Mouse (Mus musculus) intestine, embryonic 15.5 days (tissue): Measurements from ENCODE around the gene Mfng. TPM values are rescaled to one million over a fixed set of nuclear protein-coding genes. Genes with fewer than 3 reads are reported as not detected.

ENCODE experiments used
- ATAC-seq: fragments of 200-750 bp; cut with Nextera tagmentation; 2 replicates; pipeline ENCODE4 v1.8.0; 2017; ENCODE audit warnings: moderate TSS enrichment, moderate library complexity
- H3K27ac ChIP-seq: fragments of 300-500 bp; sonication (generic); 2 replicates; pipeline ENCODE4 v1.5.1; 2015; ENCODE audit warnings: mild to moderate bottlenecking, inconsistent platforms
- H3K27me3 ChIP-seq: fragments of 300-500 bp; sonication (generic); replicated peaks from 2 replicates; pipeline ENCODE4 v1.6.1; 2015; ENCODE audit warnings: inconsistent platforms
- H3K36me3 ChIP-seq: fragments of 300-500 bp; sonication (generic); 2 replicates; pipeline ENCODE4 v1.6.1; 2015; ENCODE audit warnings: inconsistent platforms
- H3K4me1 ChIP-seq: fragments of 300-500 bp; sonication (generic); replicated peaks from 2 replicates; pipeline ENCODE4 v1.6.1; 2015; ENCODE audit warnings: inconsistent platforms
- H3K4me2 ChIP-seq: fragments of 300-500 bp; sonication (generic); replicated peaks from 2 replicates; pipeline ENCODE4 v1.6.1; 2015; ENCODE audit warnings: mild to moderate bottlenecking, inconsistent platforms
- H3K4me3 ChIP-seq: fragments of 300-500 bp; sonication (generic); replicated peaks from 2 replicates; pipeline ENCODE4 v1.5.1; 2015; ENCODE audit warnings: inconsistent platforms
- H3K9ac ChIP-seq: fragments of 300-500 bp; sonication (generic); 2 replicates; pipeline ENCODE4 v1.6.1; 2015; ENCODE audit warnings: inconsistent platforms
- H3K9me3 ChIP-seq: fragments of 300-500 bp; sonication (generic); 2 replicates; pipeline ENCODE4 v1.6.1; 2016; ENCODE audit warnings: inconsistent platforms
- WGBS: fragments of 180-500 bp; shearing (Covaris S2); methylation state at CpG from one replicate; pipeline ENCODE4 v1.1.7; 2015; 5-methylcytosine and 5-hydroxymethylcytosine counted together
- polyA plus RNA-seq: library from polyadenylated mRNA; unstranded; fragments of >200 nt; fragmentation: Nextera tagmentation; extraction: Ambion mirVana; gene quantifications from 2 replicates; pipeline ENCODE4 v1.2.1, GENCODE M21; 2015

Gene Mfng
- polyA plus RNA-seq, 1 experiment from 2014 or later, result 20.4 TPM

DNA sequence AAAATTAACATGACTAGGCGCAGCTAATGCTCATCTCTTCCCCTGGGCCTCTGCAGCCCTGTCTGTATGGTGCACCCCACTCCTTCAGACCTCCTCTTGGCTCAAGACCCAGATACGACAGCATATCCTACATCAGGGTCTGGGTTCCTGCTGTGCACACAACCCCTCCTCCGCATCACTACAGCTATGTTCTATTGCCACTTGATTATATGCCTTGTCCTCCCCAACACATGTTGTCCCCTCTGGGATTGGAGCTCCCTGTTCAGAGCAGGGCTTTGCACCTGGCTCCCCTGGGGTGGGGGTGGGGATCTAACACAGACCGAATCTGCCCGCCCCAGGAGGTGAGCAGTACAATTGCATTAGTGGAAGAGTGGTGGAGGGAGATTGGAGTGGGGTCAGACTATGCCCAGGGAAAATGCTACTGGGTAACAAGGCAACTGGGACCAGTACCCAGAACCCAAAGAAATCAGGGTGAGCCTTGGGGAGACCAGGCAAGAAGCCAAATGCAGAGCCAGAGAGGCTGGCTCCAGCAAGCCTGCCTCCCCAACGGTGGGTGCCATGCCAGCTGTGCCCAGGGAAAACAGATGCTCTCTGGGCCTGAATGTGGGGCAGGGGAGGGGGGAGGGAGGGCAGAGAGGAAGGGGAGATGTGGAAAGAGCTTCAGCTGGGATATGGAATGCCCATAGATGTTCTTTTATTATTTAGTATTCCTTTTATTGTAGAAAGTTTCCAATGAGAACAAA, 22.5 kb downstream of the Mfng start:
- H3K4me2 ChIP-seq, result no peak overlapping the region
- no peaks in the 10 kb centered on the region for H3K4me1 ChIP-seq
- ATAC-seq, result no peak
- H3K9ac ChIP-seq, result no peak overlapping the region
- no peaks in the 10 kb centered on the region for H3K27me3 ChIP-seq
- H3K4me3 ChIP-seq, result no peak overlapping the region
- no peaks in the 10 kb centered on the region for H3K36me3 ChIP-seq
- no peaks in the 10 kb centered on the region for H3K9me3 ChIP-seq
- 61% methylated on average over 6 of the region's 6 CpGs for WGBS
- no peak overlapping the region for H3K27ac ChIP-seq

DNA sequence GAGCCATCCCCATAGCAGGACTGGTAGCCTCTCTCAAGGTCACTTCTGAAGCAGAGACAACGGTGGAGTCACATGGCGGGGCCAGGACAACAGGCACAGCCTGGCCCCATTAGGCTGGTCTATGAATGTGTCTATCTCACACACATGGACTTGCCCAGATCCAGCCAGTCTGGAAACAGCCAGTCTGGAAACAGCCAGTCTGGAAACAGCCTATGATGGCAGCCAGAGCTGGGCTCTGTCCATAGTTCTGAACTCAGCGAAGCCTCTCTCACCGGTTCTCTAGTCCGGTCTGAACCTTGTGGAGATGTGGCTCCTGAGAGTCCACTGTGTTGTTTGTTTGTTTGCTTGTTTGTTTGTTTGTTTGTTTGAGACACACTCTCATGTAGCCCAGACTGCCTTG, 23.4 kb downstream of the Mfng start:
- Histone ChIP-seq H3K4me2 (no peak overlapping the region), H3K9me3 (no peaks in the 10 kb centered on the region), H3K4me1 (no peaks in the 10 kb centered on the region), H3K27ac (no peak overlapping the region), H3K9ac (no peak overlapping the region), H3K27me3 (0 out of 2 replicates have a peak, but pooled peaks cover 3% of the 10 kb centered on the region), H3K4me3 (no peak overlapping the region), H3K36me3 (no peaks in the 10 kb centered on the region)
- no peak for ATAC-seq
- 39% methylated on average over 5 of the region's 5 CpGs for WGBS

DNA sequence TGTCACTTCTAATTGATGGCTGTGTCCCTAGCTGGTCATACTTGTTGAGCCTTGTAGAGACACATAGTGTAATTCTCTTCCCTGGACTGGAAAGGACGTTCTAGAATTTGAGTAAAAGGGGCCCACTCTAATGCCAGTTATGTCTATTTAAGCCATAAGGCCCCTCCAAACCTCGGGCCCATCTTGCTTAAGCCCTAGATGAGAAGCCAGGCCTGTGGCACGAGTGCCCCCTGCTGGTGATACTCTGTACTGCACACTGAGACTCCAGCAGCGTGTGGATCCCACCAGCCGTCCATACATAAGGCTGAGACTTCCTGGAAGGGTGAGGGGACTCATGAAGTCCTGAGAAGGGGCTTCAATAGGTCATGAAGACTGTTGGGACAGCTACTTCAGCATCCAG, 29.1 kb downstream of the Mfng start:
- ATAC-seq, result no peak
- 0 out of 2 replicates have a peak, but pooled peaks cover 3% of the 10 kb centered on the region for H3K27me3 ChIP-seq
- H3K4me3 ChIP-seq, result no peak overlapping the region
- H3K4me2 ChIP-seq, result no peak overlapping the region
- H3K27ac ChIP-seq, result no peak overlapping the region
- no peaks in the 10 kb centered on the region for H3K4me1 ChIP-seq
- H3K36me3 ChIP-seq, result no peaks in the 10 kb centered on the region
- H3K9me3 ChIP-seq, result no peaks in the 10 kb centered on the region
- 7% methylated on average over 5 of the region's 5 CpGs for WGBS
- H3K9ac ChIP-seq, result no peak overlapping the region

DNA sequence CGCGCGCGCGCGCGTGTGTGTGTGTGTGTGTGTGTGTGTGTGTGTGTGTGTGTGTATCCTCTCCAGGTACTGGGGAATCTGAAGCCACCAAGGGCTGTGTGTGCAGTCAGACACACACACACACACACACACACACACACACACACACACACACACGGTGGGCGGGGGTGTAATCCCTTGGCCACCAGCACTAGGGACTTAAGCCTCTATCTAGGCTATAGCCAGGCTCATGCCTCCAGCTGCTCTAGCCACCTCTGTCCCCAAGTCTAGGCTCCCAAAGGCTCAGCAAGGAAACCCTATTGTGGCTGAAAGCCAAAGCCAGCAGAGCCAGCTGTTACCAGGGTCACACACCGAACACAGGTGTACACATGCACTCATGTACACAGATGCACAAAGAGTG, 30.4 kb downstream of the Mfng start:
- ATAC-seq, result no peak
- no peak overlapping the region for H3K27ac ChIP-seq
- no peak overlapping the region for H3K4me3 ChIP-seq
- H3K36me3 ChIP-seq, result no peaks in the 10 kb centered on the region
- H3K27me3 ChIP-seq, result 0 out of 2 replicates have a peak, but pooled peaks cover 3% of the 10 kb centered on the region
- H3K9ac ChIP-seq, result no peak overlapping the region
- 86% methylated on average over 4 of the region's 10 CpGs for WGBS
- H3K4me1 ChIP-seq, result no peaks in the 10 kb centered on the region
- no peak overlapping the region for H3K4me2 ChIP-seq
- H3K9me3 ChIP-seq, result no peaks in the 10 kb centered on the region

DNA sequence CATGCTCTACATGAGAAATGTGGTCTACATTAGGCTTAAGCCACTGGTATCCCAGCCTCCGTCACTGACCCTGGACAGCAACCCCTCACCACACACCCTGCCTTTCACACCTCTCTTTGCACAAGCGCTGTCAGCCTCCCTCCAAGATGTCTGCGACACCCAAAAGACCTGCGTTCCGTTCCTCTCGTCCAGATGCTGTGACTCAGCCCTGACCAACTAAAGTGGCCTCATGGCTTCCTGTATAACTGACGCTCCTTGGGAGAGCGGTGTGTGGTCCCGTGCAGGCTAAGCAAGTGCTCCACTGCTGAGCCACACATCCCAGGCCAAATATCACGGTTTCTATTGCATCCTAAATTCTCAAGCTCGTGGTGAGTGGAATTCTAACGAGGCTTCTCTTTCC, 32.6 kb downstream of the Mfng start:
- H3K9me3 ChIP-seq, result no peaks in the 10 kb centered on the region
- 53% methylated on average over 12 of the region's 12 CpGs for whole genome bisulfite sequencing
- H3K27ac ChIP-seq, result no peak overlapping the region
- H3K9ac ChIP-seq, result no peak overlapping the region
- ATAC-seq, result no peak
- H3K4me1 ChIP-seq, result peaks cover 9% of the 10 kb centered on the region; the same call in 1 of the 2 replicates
- no peak overlapping the region for H3K4me2 ChIP-seq
- peaks cover 7% of the 10 kb centered on the region; the same call in 1 of the 2 replicates for H3K27me3 ChIP-seq
- H3K4me3 ChIP-seq, result no peak overlapping the region
- H3K36me3 ChIP-seq, result no peaks in the 10 kb centered on the region

DNA sequence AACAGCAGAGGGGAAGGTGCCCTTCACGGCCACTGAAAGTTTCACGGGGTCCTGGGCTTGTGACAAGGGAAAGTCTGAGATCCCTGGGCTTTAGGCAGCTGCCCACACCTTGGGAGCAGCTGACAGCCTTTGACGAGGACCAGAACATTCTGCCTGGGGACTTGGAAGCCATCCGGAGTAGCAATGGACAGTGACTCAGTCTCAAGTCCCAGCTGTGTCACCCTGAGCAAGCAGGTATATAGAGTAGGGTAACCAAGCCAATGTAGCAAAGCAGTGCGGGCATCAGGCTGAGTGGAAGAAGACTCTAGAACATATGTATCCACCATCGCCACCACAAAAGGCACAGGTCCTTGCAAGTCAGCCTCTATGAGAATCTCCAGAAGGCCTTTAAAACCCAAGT, 36.1 kb downstream of the Mfng start:
- Histone ChIP-seq H3K27me3 (peaks cover 4% of the 10 kb centered on the region; the same call in 1 of the 2 replicates), H3K4me3 (no peak overlapping the region), H3K27ac (no peak overlapping the region), H3K9ac (no peak overlapping the region), H3K9me3 (no peaks in the 10 kb centered on the region), H3K4me1 (peaks cover 13% of the 10 kb centered on the region; the same call in 1 of the 2 replicates), H3K4me2 (no peak overlapping the region), H3K36me3 (no peaks in the 10 kb centered on the region)
- WGBS, result 44% methylated on average over 6 of the region's 6 CpGs
- ATAC-seq, result no peak

DNA sequence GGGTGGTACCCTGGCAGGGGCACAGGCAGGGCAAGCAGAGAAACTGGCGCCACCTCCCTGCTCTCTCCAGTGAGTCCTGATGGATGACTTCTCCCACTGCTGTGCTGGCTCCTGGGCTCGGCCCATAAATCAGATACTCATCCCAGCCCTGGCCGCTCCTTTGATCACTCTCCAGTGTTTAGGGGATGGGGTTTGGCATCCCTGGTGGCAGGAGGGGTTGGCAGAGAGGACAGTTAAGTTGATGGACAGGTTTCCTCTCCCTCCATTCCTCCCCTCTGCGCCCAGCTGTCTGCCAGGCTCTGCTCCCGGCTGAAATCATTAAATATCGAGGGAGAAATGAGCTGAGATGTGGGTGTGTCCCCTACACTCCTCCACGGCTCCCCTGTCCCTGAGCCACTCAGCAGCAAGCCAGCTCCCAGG, 36.6 kb downstream of the Mfng start:
- H3K9me3 ChIP-seq, result no peaks in the 10 kb centered on the region
- peaks cover 13% of the 10 kb centered on the region; the same call in 1 of the 2 replicates for H3K4me1 ChIP-seq
- no peak overlapping the region for H3K27ac ChIP-seq
- no peak overlapping the region for H3K9ac ChIP-seq
- peaks cover 4% of the 10 kb centered on the region; the same call in 1 of the 2 replicates for H3K27me3 ChIP-seq
- no peaks in the 10 kb centered on the region for H3K36me3 ChIP-seq
- no peak overlapping the region for H3K4me3 ChIP-seq
- WGBS, result 20% methylated on average over 7 of the region's 7 CpGs
- peak; percentile 55; the same call in 1 of the 2 replicates for ATAC-seq
- H3K4me2 ChIP-seq, result no peak overlapping the region

DNA sequence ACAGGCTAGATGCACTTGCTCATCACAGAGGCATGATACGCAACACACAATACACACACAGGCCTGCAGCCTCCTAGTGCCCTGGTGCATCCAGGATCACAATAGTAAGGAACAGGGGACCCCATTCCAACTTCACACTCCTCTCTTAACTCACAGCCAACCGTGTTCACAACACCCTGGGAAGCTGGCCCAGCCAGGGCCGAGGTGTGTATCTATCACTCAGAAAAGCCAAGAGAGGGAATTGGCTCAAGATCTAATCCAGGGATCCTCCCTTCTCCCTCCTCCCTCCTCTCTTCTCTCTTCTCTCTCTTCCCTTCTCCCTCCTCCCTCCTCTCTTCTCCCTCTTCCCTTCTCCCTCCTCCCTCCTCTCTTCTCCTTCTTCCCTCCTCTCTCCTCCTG, 37.1 kb downstream of the Mfng start:
- ATAC-seq, result peak; percentile 15; the same call in 1 of the 2 replicates

DNA sequence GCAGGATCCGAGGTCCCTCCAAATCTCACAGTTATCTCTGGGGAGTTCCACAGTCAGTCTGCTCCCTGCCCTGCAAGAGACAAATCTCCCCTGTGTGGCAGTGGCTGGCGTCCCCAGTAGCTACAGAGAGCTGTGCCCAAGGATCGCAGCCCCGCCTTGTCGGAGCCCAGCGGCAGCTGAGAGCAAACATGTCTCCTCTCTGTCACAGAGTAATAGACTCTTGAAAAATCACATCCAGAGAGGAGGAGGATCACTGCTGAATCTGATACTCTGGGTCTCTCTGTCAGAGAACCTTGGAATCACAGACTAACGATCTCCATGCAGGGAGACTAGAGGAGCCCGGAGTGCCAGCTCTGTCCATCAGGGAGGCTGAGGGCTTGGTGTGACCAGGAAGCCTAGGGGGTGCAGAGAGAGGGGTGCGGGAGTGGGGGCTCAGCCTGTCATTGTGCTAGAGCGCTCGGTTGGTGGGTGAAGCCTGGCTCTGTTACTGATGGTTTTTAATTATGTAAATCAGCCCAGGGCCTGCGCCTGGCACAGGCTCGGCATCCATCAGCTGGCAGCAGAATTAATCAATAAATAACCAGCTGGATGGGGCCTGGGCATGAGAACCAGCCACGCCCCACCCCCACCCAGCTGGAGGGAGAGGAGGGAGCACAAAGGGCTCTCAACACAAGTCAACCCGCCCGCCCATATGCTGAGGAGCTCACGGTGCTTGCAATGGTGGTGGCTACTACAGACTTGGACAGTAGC, 37.7 kb downstream of the Mfng start:
- Histone ChIP-seq H3K36me3 (no peaks in the 10 kb centered on the region), H3K4me1 (peaks cover 13% of the 10 kb centered on the region; the same call in 1 of the 2 replicates), H3K9me3 (no peaks in the 10 kb centered on the region), H3K4me2 (no peak overlapping the region), H3K27me3 (peaks cover 4% of the 10 kb centered on the region; the same call in 1 of the 2 replicates), H3K9ac (no peak overlapping the region), H3K27ac (0 out of 2 replicates have a peak overlapping the region, but pooled peaks have one; percentile 9), H3K4me3 (no peak overlapping the region)
- peak; percentile 49 for ATAC-seq
- 23% methylated on average over 17 of the region's 17 CpGs for WGBS

More for the DNA sequence above, 37.1 kb downstream of the Mfng start:
- H3K27ac ChIP-seq, result 0 out of 2 replicates have a peak overlapping the region, but pooled peaks have one; percentile 9
- H3K4me2 ChIP-seq, result no peak overlapping the region
- no peaks in the 10 kb centered on the region for H3K36me3 ChIP-seq
- peaks cover 13% of the 10 kb centered on the region; the same call in 1 of the 2 replicates for H3K4me1 ChIP-seq
- H3K4me3 ChIP-seq, result no peak overlapping the region
- H3K9ac ChIP-seq, result no peak overlapping the region
- WGBS, result 59% methylated on average over 3 of the region's 3 CpGs
- H3K9me3 ChIP-seq, result no peaks in the 10 kb centered on the region
- peaks cover 4% of the 10 kb centered on the region; the same call in 1 of the 2 replicates for H3K27me3 ChIP-seq

DNA sequence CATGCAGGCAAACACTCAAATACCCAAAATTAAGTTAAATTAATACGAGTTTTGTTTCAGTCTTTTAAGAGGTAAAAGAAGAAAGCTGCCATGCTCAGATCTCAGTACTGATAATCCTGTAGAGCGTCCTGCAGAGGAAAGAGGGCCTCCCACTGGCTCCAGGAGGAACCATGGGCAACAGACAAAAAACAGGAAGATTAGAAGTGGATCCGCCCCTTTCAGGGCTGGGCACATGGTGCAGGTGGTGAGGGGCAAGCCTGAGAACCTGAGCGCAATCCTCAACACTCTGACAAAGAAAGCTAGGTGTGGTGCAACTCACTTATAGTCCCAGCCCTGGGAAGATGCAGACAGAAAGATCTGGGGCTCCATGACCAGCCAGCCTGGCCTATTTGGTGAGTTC, 41.4 kb downstream of the Mfng start:
- Histone ChIP-seq H3K27me3 (no peaks in the 10 kb centered on the region; the same call in 1 of the 2 replicates), H3K4me3 (no peak overlapping the region), H3K36me3 (no peaks in the 10 kb centered on the region), H3K4me1 (peaks cover 12% of the 10 kb centered on the region; the same call in 1 of the 2 replicates), H3K9me3 (no peaks in the 10 kb centered on the region), H3K9ac (no peak overlapping the region), H3K27ac (no peak overlapping the region), H3K4me2 (no peak overlapping the region)
- no peak for ATAC-seq
- 62% methylated on average over 4 of the region's 4 CpGs for WGBS

DNA sequence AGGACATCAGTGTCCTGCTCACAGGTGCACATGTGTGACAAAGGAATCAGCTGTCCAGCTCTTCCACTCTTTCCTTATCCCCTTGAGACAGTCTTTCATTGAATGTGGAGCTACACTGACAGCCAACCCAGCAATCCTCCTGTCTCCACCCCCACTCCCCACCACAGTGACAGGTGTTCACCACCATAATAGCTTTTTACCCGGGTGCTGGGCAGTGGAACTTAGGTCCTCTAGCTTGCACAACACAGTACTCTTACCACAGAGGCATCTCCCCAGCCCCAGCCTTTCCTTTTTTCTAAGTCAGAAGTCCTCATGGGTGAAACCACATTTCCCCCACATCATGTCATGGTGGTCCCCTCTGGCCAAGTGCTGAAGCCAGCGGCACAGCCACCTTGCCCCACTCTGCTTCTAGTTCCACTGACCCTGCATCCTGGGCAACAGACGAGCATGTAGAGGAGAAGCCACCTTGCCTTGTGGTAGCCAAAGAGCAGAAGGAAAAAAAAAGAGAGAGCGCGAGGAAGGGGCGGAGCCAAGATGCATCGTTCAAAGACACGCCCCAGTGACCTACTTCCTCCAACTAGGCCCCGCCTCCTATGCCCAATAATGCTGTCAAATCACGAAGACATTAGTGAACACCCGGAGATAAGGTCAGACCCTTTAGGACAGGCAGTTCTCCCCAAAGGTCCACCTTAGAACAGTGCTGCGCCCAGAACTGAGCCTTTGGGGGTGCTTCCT, 42.8 kb downstream of the Mfng start:
- WGBS, result 79% methylated on average over 12 of the region's 12 CpGs

DNA sequence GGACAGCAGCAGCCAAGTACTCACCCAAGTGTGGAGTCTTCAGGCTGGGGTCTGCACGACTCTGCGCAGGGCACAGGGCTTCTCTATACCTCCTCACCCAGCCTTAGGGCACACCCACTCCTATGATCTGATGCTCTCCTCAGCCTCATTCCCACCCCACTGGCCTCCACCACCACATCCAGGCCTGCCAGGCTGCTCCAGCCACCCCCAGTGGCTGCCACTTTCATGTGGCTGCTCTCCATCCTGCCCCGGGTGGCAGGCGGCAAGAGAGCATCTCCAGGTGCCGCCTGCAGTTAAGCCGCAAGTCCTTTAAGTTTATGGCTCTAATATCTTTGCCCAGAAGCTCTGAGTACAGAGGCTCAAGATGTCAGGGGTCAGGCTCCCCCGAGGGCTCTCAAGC, 46.6 kb downstream of the Mfng start:
- Histone ChIP-seq H3K27ac (no peak overlapping the region), H3K4me3 (no peak overlapping the region), H3K36me3 (no peaks in the 10 kb centered on the region), H3K4me1 (no peaks in the 10 kb centered on the region), H3K4me2 (no peak overlapping the region), H3K27me3 (peaks cover 6% of the 10 kb centered on the region; the same call in 1 of the 2 replicates), H3K9me3 (no peaks in the 10 kb centered on the region), H3K9ac (no peak overlapping the region)
- ATAC-seq, result no peak
- 48% methylated on average over 7 of the region's 7 CpGs for WGBS

More for the DNA sequence above, 42.8 kb downstream of the Mfng start:
- no peak overlapping the region for H3K4me3 ChIP-seq
- no peak overlapping the region for H3K4me2 ChIP-seq
- H3K9ac ChIP-seq, result no peak overlapping the region
- no peak for ATAC-seq
- no peak overlapping the region for H3K27ac ChIP-seq
- no peaks in the 10 kb centered on the region for H3K9me3 ChIP-seq
- 0 out of 2 replicates have a peak, but pooled peaks cover 2% of the 10 kb centered on the region for H3K4me1 ChIP-seq
- no peaks in the 10 kb centered on the region for H3K27me3 ChIP-seq
- H3K36me3 ChIP-seq, result no peaks in the 10 kb centered on the region
